Mouse (Mus musculus) liver, embryonic 15.5 days (tissue): Measurements from ENCODE around the gene Slc8a1. TPM values are rescaled to one million over a fixed set of nuclear protein-coding genes. Genes with fewer than 3 reads are reported as not detected.

Source experiments
- ATAC-seq: fragments of 200-750 bp; cut with Nextera tagmentation; 2 replicates; pipeline ENCODE4 v1.8.0; 2017; ENCODE audit warnings: moderate number of reproducible peaks, mild to moderate bottlenecking, moderate library complexity; ENCODE audit not compliant: insufficient read depth
- H3K27ac ChIP-seq: fragments of 300-500 bp; sonication (generic); replicated peaks from 2 replicates; pipeline ENCODE4 v1.5.1; 2015; ENCODE audit warnings: mild to moderate bottlenecking, inconsistent platforms
- H3K27me3 ChIP-seq: fragments of 300-500 bp; sonication (generic); 2 replicates; pipeline ENCODE4 v1.6.1; 2015; ENCODE audit warnings: mild to moderate bottlenecking, inconsistent platforms
- H3K36me3 ChIP-seq: fragments of 300-500 bp; sonication (generic); replicated peaks from 2 replicates; pipeline ENCODE4 v1.6.1; 2015; ENCODE audit warnings: moderate library complexity, mild to moderate bottlenecking, inconsistent platforms
- H3K4me1 ChIP-seq: fragments of 300-500 bp; sonication (generic); replicated peaks from 2 replicates; pipeline ENCODE4 v1.6.1; 2015; ENCODE audit warnings: inconsistent platforms
- H3K4me2 ChIP-seq: fragments of 300-500 bp; sonication (generic); 2 replicates; pipeline ENCODE4 v1.6.1; 2015; ENCODE audit warnings: moderate library complexity, mild to moderate bottlenecking, inconsistent platforms
- H3K4me3 ChIP-seq: fragments of 300-500 bp; sonication (generic); replicated peaks from 2 replicates; pipeline ENCODE4 v1.5.1; 2015; ENCODE audit warnings: mild to moderate bottlenecking, inconsistent platforms
- H3K9ac ChIP-seq: fragments of 300-500 bp; sonication (generic); 2 replicates; pipeline ENCODE4 v1.6.1; 2015; ENCODE audit warnings: moderate library complexity, mild to moderate bottlenecking, inconsistent platforms
- H3K9me3 ChIP-seq: fragments of 300-500 bp; sonication (generic); replicated peaks from 2 replicates; pipeline ENCODE4 v1.6.1; 2016; ENCODE audit warnings: inconsistent platforms
- WGBS: fragments of 180-500 bp; shearing (Covaris S2); methylation state at CpG from one replicate; pipeline ENCODE4 v1.1.7; 2015; ENCODE audit warnings: mixed read lengths; ENCODE audit not compliant: insufficient replicate concordance; 5-methylcytosine and 5-hydroxymethylcytosine counted together
- polyA plus RNA-seq: library from polyadenylated mRNA; unstranded; fragments of >200 nt; fragmentation: Nextera tagmentation; extraction: Ambion mirVana; gene quantifications from 2 replicates; pipeline ENCODE4 v1.2.1, GENCODE M21; 2015

Slc8a1 gene
- polyA plus RNA-seq, 1 experiment from 2014 or later = 0.54 TPM

DNA sequence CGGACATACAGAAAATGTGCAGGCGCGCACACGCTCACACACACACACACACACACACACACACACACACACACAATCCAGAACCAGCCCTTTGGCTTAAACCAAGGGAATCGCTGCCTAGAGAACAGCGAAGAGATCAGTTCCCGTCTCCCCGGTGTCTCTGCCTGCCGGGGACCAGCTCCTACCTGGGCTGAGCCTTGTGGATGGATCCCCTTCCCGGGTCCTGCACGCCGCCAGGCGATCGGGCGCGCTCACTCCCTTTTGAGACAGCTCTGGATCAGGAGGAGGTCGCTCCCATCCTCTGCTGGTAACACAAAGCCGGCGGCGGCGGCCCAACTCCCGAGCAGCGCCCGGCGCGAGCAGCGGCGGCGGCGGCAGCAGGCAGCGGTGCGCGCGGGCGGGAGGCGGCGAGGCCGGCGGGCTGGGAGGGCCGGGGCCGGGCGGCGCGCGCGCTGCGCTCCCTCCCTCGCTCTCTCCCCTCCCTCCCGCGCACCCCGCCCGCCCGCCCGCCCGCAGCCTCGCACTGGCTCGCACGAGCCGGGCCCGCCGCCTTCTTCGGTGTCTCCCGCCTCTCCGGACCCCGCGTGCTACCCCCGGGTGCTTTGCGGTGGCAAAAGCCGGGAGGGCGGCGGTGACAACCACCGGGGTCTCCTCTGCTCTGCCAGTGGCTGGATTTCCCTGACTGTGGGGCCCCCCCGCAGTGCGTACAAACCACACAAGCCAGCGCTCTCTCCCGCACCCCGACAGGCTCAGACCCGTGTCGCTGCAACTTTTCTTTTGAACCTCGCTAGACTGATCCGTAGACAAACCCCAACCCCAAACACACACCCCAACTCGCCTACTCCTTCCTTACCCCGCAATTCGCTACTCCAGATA is 68.1 kb downstream of the Slc8a1 start:
- Histone ChIP-seq H3K9me3 (no peaks in the 10 kb centered on the region), H3K27me3 (peaks cover 54% of the 10 kb centered on the region), H3K36me3 (no peaks in the 10 kb centered on the region), H3K27ac (0 out of 2 replicates have a peak overlapping the region, but pooled peaks have one; percentile 9), H3K4me2 (peak overlapping the region; percentile 75), H3K4me3 (peak overlapping the region; percentile 55), H3K9ac (peak overlapping the region; percentile 18; the same call in 1 of the 2 replicates), H3K4me1 (0 out of 2 replicates have a peak, but pooled peaks cover 6% of the 10 kb centered on the region)
- under 1% methylated on average over 68 of the region's 84 CpGs for WGBS
- ATAC-seq = peak; percentile 51

DNA sequence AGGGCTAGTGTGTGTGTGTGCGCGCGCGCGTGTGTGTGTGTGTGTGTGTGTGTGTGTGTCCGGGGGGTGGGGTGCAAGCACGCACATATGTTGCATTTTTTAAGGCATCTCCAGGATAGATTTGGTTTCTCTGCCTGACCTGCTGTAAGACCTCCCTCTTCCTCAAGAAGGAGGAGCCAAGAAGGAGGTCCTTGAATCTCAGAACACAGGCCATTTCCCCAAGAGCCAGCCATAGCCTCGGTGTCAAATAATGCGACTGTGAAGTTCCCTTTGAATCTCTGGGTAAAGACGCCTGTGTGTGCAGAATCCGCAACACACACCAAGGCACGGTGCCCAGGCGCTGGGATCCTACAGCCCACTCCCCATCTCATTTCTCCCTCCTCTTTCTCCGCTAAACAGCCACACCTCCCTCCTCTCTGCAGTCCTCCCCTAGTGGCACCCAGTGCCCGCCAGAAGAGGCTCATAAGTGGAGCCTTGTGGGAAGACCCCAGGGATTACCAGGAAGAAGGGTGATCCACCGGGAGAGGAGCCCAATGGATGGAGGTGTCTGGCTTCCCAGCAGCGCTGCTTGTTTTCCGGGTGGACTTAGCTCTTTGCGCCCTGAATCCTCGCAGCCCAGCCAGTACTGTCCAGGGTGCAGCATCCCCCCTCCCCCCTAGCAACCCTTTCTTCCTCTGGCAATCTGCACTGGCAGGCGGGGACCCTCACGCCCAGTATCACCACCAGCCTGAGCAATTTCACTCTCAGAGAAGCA is 68.9 kb downstream of the Slc8a1 start:
- peaks cover 54% of the 10 kb centered on the region for H3K27me3 ChIP-seq
- H3K27ac ChIP-seq = no peak overlapping the region
- H3K36me3 ChIP-seq = no peaks in the 10 kb centered on the region
- 0 out of 2 replicates have a peak, but pooled peaks cover 6% of the 10 kb centered on the region for H3K4me1 ChIP-seq
- peak overlapping the region; percentile 75 for H3K4me2 ChIP-seq
- H3K9me3 ChIP-seq = no peaks in the 10 kb centered on the region
- no peak overlapping the region; the same call in 1 of the 2 replicates for H3K9ac ChIP-seq
- peak overlapping the region; percentile 55 for H3K4me3 ChIP-seq
- peak; percentile 58 for ATAC-seq
- 2% methylated on average over 22 of the region's 22 CpGs for WGBS

DNA sequence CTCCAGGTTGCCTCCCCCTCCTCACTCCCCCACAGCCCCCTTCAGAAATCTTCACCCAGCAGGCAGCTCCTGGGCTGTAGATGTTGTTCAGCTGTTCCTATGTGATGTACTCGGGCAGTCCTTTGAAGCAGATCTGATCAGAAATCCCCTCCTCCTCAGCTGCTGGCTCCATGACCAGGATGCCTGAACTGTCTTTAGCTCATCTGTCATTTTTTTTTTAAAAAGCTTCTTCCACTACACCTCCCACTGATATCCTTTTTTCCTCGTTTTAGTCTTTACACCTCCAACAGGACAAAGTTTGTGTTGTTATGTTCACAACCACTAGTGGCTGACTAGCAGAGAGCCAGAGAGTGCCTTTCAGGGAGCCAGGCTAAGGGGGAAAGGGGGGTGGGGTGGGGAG is 69.7 kb downstream of the Slc8a1 start:
- Histone ChIP-seq H3K4me2 (peak overlapping the region; percentile 75), H3K4me3 (no peak overlapping the region), H3K36me3 (no peaks in the 10 kb centered on the region), H3K9ac (no peak overlapping the region), H3K27me3 (peaks cover 54% of the 10 kb centered on the region), H3K9me3 (no peaks in the 10 kb centered on the region), H3K27ac (no peak overlapping the region), H3K4me1 (0 out of 2 replicates have a peak, but pooled peaks cover 6% of the 10 kb centered on the region)
- ATAC-seq = no peak
- 10% methylated on average over 2 of the region's 2 CpGs for WGBS

DNA sequence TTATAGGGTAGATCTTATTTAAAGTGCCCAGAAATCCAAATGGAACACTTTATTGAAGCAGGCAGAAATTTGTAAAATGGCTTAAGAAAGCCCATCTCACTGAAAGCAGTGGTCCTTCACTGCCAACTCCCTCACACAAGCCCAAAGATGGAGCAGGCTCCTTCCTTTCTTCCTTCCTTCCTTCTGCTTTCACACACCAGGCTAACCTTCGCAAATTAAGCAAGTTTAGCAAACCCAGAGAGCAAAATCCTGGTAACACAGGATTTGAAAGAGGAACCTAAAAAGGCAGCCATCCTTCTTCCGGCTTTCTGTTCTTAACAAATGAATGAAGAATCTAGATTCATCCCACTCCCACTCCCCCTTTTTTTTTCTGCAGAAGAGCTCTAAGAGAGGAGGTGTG is 70.2 kb downstream of the Slc8a1 start:
- Histone ChIP-seq H3K36me3 (no peaks in the 10 kb centered on the region), H3K27me3 (peaks cover 50% of the 10 kb centered on the region), H3K27ac (no peak overlapping the region), H3K4me3 (no peak overlapping the region), H3K9me3 (no peaks in the 10 kb centered on the region), H3K4me2 (no peak overlapping the region), H3K9ac (no peak overlapping the region), H3K4me1 (0 out of 2 replicates have a peak, but pooled peaks cover 6% of the 10 kb centered on the region)
- 28% methylated on average over 2 of the region's 2 CpGs for WGBS
- ATAC-seq = no peak

DNA sequence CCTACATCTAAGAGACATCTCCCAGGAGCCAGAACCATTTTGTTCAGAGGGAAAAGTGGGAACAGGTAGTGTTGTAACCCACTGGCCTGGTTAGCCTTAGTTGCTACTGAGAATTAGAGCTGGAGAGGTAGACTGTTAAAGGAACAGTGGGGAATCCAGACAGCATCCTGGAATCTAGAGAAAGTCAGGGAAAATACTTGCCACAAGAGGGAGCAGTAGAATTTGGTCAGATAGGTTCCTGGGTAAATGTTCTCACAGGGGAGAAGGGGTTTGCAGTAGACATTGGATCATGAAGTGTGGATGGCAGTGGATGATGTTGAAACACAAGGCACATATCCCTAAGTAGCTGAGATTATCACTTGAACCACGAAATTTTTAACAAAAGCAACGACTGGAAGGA is 71.6 kb downstream of the Slc8a1 start:
- no peak overlapping the region for H3K9ac ChIP-seq
- H3K4me1 ChIP-seq = 0 out of 2 replicates have a peak, but pooled peaks cover 6% of the 10 kb centered on the region
- ATAC-seq = no peak
- no peak overlapping the region for H3K4me3 ChIP-seq
- no peak overlapping the region for H3K4me2 ChIP-seq
- H3K27me3 ChIP-seq = peaks cover 37% of the 10 kb centered on the region
- H3K9me3 ChIP-seq = no peaks in the 10 kb centered on the region
- WGBS = 28% methylated on average over 2 of the region's 2 CpGs
- H3K27ac ChIP-seq = no peak overlapping the region
- H3K36me3 ChIP-seq = no peaks in the 10 kb centered on the region

DNA sequence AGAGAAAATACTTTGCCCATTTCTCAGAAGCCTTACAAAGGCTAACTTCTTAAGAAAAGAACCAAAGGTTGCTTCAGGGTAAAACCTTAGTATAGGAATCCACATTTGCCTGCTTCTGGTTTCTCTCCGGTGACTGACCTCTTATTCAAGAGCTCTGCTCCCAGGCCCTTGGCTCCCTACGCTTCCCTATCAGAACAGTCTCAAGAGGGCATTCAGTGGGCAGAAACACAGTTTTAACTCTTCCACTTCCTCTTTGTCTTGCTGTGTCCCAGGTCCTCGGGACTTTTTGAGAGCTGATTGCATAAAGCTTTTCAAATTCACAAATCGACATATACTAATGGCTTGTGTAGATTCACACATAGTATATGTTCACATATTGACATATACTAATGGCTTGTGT is 73.3 kb downstream of the Slc8a1 start:
- Histone ChIP-seq H3K27ac (no peak overlapping the region), H3K4me3 (no peak overlapping the region), H3K36me3 (no peaks in the 10 kb centered on the region), H3K4me1 (0 out of 2 replicates have a peak, but pooled peaks cover 6% of the 10 kb centered on the region), H3K27me3 (peaks cover 20% of the 10 kb centered on the region), H3K9ac (no peak overlapping the region), H3K9me3 (no peaks in the 10 kb centered on the region), H3K4me2 (no peak overlapping the region)
- 52% methylated on average over 4 of the region's 4 CpGs for WGBS
- no peak for ATAC-seq

DNA sequence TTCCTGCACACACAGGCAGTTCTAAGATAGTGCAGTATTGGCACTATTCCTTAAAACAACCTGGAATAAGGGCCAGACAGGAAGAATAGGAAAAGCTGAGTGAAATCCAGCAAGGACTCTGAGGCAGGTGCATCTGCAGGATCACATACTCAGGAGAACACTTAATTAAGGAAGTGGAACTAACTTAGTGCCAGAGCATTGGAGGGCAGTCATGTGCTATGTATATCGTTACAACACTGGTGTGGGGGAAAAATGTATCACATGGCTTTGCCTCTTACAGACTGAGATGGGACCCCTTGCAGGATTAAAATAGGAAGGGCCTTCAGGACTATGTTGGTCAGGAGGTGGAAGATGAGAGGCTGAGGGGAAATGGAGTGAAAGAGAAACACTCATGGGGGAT is 80.3 kb downstream of the Slc8a1 start:
- Histone ChIP-seq H3K4me1 (no peaks in the 10 kb centered on the region), H3K27ac (no peak overlapping the region), H3K36me3 (no peaks in the 10 kb centered on the region), H3K4me3 (no peak overlapping the region), H3K9me3 (no peaks in the 10 kb centered on the region), H3K4me2 (no peak overlapping the region), H3K9ac (no peak overlapping the region), H3K27me3 (no peaks in the 10 kb centered on the region)
- no peak for ATAC-seq
- WGBS = 51% methylated on average over 1 of the region's 1 CpGs

DNA sequence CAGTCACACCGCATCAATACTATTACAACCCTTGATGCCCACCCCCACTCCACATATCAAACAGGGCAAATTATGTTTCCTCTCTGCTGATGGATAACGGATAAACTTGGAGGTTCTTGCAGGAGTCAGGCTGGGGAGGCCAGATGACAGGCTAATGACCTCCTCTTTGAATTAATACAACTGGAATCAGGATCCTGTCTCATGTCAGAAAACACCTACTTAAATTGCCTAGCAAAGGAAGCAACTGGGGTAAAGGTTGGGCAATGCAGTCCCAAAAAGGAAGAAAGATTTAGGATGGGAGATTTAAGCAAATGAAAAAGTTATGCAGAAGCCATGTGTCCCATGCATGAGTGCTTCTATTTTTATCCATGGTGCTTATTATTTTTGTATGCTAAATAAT is 83.6 kb downstream of the Slc8a1 start:
- Histone ChIP-seq H3K36me3 (no peaks in the 10 kb centered on the region), H3K4me3 (no peak overlapping the region), H3K27ac (no peak overlapping the region), H3K9ac (no peak overlapping the region), H3K4me1 (no peaks in the 10 kb centered on the region), H3K27me3 (no peaks in the 10 kb centered on the region), H3K4me2 (no peak overlapping the region), H3K9me3 (no peaks in the 10 kb centered on the region)
- ATAC-seq = no peak
- 67% methylated on average over 2 of the region's 2 CpGs for WGBS

DNA sequence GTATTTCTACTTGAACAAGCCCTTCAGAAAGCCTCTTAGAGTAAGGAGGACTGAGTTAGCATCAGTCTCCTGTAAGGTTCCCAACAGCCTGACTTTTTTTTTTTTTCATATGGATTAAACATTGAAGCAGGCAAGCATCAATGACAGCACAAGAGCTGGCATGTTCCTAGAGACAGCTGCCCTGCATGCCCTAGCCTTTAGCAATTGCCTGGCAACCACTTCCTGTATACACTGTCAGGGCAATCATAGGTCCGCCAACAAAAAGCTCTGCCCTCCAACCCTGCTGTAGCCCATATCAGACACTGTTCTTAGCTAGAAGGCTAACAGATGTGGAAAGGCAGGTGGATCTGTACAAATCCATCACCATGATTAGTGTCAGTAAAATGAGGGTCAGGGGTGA is 85.2 kb downstream of the Slc8a1 start:
- no peak for ATAC-seq
- no peak overlapping the region for H3K4me2 ChIP-seq
- no peaks in the 10 kb centered on the region for H3K9me3 ChIP-seq
- no peak overlapping the region for H3K9ac ChIP-seq
- H3K36me3 ChIP-seq = no peaks in the 10 kb centered on the region
- 26% methylated on average over 1 of the region's 1 CpGs for WGBS
- H3K27me3 ChIP-seq = no peaks in the 10 kb centered on the region
- no peaks in the 10 kb centered on the region for H3K4me1 ChIP-seq
- H3K27ac ChIP-seq = no peak overlapping the region
- H3K4me3 ChIP-seq = no peak overlapping the region

DNA sequence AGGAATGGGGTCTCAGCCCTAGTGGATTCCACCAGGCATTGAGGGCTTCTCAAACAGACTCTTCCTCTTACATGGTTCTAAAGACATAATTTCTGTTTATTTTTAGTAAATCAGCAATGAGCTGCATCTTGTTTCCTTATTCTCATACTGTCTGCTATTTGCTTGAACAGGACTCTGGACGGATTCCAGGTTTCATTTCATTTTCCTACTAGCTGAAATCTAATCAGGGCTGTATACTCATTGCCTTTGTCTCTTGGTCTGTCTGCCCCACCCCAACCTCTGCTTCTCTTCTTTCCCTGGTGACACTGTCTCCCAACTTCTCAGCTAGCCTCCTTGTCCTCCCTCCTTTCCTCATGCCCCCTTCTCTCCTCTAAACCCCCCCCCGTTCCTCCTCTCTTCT is 101.4 kb downstream of the Slc8a1 start:
- no peak for ATAC-seq
- no peaks in the 10 kb centered on the region for H3K4me1 ChIP-seq
- WGBS = 65% methylated on average over 2 of the region's 2 CpGs
- H3K4me3 ChIP-seq = no peak overlapping the region
- H3K27me3 ChIP-seq = no peaks in the 10 kb centered on the region
- no peak overlapping the region for H3K4me2 ChIP-seq
- H3K36me3 ChIP-seq = no peaks in the 10 kb centered on the region
- no peak overlapping the region for H3K27ac ChIP-seq
- H3K9me3 ChIP-seq = no peaks in the 10 kb centered on the region
- H3K9ac ChIP-seq = no peak overlapping the region

DNA sequence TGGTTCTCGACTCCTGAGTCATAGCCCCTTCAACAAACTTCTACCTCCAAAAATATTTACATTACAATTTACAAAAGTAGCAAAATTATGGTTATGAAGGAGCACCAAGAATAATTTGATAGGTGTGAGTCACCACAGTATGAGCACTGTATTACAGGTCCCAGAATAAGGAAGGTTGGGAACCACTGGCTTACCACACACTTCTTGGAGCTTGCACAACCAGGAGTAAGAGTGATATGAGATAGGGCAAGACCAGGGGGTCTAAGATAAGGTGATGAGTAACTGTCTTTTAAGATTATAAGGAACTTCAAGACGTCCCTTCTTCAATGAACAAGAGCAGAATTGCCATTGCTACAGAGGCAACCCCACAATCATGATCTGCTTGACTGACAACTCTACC is 107.7 kb downstream of the Slc8a1 start:
- Histone ChIP-seq H3K4me1 (no peaks in the 10 kb centered on the region), H3K9ac (no peak overlapping the region), H3K4me3 (no peak overlapping the region), H3K27ac (no peak overlapping the region), H3K4me2 (no peak overlapping the region), H3K27me3 (no peaks in the 10 kb centered on the region), H3K36me3 (no peaks in the 10 kb centered on the region), H3K9me3 (no peaks in the 10 kb centered on the region)
- no peak for ATAC-seq
- 30% methylated on average over 2 of the region's 2 CpGs for WGBS
